Mouse (Mus musculus) liver, adult 2 months (tissue): ENCODE results near the gene Ankra2. TPM values are rescaled to one million over a fixed set of nuclear protein-coding genes. Genes with fewer than 3 reads are reported as not detected.

Experiments used
- DNase-seq: peaks from one replicate; pipeline ENCODE4 v3.0.0-alpha.2; 2011; ENCODE audit warnings: low read depth, low spot score; ENCODE audit errors: extremely low read depth
- H3K27ac ChIP-seq: fragments of 200-500 bp; replicated peaks from 2 replicates; pipeline ENCODE4 v1.5.1; 2012; ENCODE audit warnings: low read depth, mild to moderate bottlenecking, control low read depth, inconsistent platforms, low read length; ENCODE audit not compliant: insufficient read depth
- H3K27me3 ChIP-seq: fragments of 200-500 bp; 2 replicates; pipeline ENCODE4 v1.6.1; 2012; ENCODE audit warnings: mild to moderate bottlenecking, moderate library complexity, low read length, inconsistent platforms; ENCODE audit not compliant: control insufficient read depth, insufficient read depth
- H3K36me3 ChIP-seq: fragments of 200-500 bp; 2 replicates; pipeline ENCODE4 v1.6.1; 2012; ENCODE audit warnings: low read length, inconsistent platforms; ENCODE audit not compliant: control insufficient read depth, insufficient read depth
- H3K4me1 ChIP-seq: fragments of 200-500 bp; 2 replicates; pipeline ENCODE4 v1.6.1; 2011; ENCODE audit warnings: low read length; ENCODE audit not compliant: control insufficient read depth, insufficient read depth
- H3K4me3 ChIP-seq: fragments of 200-500 bp; 2 replicates; pipeline ENCODE4 v1.5.1; 2011; ENCODE audit warnings: low read depth, mild to moderate bottlenecking, control low read depth, low read length, moderate library complexity; ENCODE audit not compliant: insufficient read depth
- H3K79me2 ChIP-seq: fragments of 200-500 bp; 2 replicates; pipeline ENCODE4 v1.6.1; 2012; ENCODE audit warnings: inconsistent platforms, mild to moderate bottlenecking, low read length, moderate library complexity; ENCODE audit not compliant: control insufficient read depth, insufficient read depth
- H3K9ac ChIP-seq: fragments of 200-500 bp; 2 replicates; pipeline ENCODE4 v1.6.1; 2012; ENCODE audit warnings: low read depth, mild to moderate bottlenecking, control low read depth, inconsistent platforms, low read length
- CTCF ChIP-seq: fragments of 200-500 bp; IDR thresholded peaks from 2 replicates; pipeline ENCODE4 v1.5.1; 2011; ENCODE audit warnings: low read depth, low read length, control low read depth
- POLR2A ChIP-seq: fragments of 200-500 bp; IDR thresholded peaks from 2 replicates; pipeline ENCODE4 v1.6.1; 2011; ENCODE audit warnings: low read length, control low read depth; ENCODE audit not compliant: insufficient read depth; ENCODE audit errors: extremely low read depth
- WGBS: fragments of 180-500 bp; shearing (Covaris S2); methylation state at CpG from one replicate; pipeline ENCODE4 v1.1.7; 2018; 5-methylcytosine and 5-hydroxymethylcytosine counted together
- polyA plus RNA-seq: library from polyadenylated mRNA; depleted of rRNA; stranded (reverse); fragments of >200 nt; gene quantifications from 2 replicates; pipeline ENCODE4 v1.2.3, GENCODE M21; 2012
- total RNA-seq: library from RNA; depleted of rRNA; stranded (reverse); fragments of >200 nt; gene quantifications from 2 replicates; pipeline ENCODE4 v1.2.3, GENCODE M21; 2014

The Ankra2 gene
- total and polyA plus RNA-seq, 2 experiments: 6.4 to 12.8 TPM

GRCm38 (mm10) chr13:98277501-98277900, 14.6 kb downstream of the Ankra2 start:
- TF ChIP-seq CTCF: no peak
- TF ChIP-seq POLR2A: no peak
- no peak overlapping the region for H3K9ac ChIP-seq
- no peaks in the 10 kb centered on the region for H3K4me1 ChIP-seq
- H3K36me3 ChIP-seq: peaks cover 15% of the 10 kb centered on the region
- H3K79me2 ChIP-seq: no peaks in the 10 kb centered on the region
- no peak overlapping the region for H3K27ac ChIP-seq
- no peaks in the 10 kb centered on the region for H3K27me3 ChIP-seq
- H3K4me3 ChIP-seq: no peak overlapping the region
- DNase-seq: no peak
- 78% methylated on average over 2 of the region's 2 CpGs for WGBS

- no peaks in the 10 kb centered on the region for H3K4me1 ChIP-seq
- TF ChIP-seq CTCF (no peak), POLR2A (no peak)
- H3K4me3 ChIP-seq: no peak within 1 kb of the TSS
- no peak for DNase-seq
- no peaks in the 10 kb centered on the region for H3K79me2 ChIP-seq
- 91% methylated on average over 5 of the region's 5 CpGs for WGBS
- no peak within 1 kb of the TSS for H3K27ac ChIP-seq
- no peak within 1 kb of the TSS for H3K9ac ChIP-seq
- no peaks in the 10 kb centered on the region for H3K27me3 ChIP-seq
- H3K36me3 ChIP-seq: no peaks in the 10 kb centered on the region; the same call in none of the 2 replicates
Measured at GRCm38 (mm10) chr13:98279686-98280085, 16.8 kb downstream of the Ankra2 start, which contains the start of gene Gm21976. Gene Gm21976 (plus strand): TSS chr13:98279887.

GRCm38 (mm10) chr13:98280990-98281650, 18.2 kb downstream of the Ankra2 start:
- DNase-seq: no peak
- WGBS: 80% methylated on average over 12 of the region's 12 CpGs
- TF ChIP-seq POLR2A: no peak
- TF ChIP-seq CTCF: no peak
- Histone ChIP-seq H3K9ac (no peak overlapping the region), H3K4me1 (no peaks in the 10 kb centered on the region), H3K27me3 (no peaks in the 10 kb centered on the region), H3K4me3 (no peak overlapping the region), H3K79me2 (no peaks in the 10 kb centered on the region), H3K36me3 (no peaks in the 10 kb centered on the region), H3K27ac (no peak overlapping the region)

- H3K36me3 ChIP-seq: no peaks in the 10 kb centered on the region
- H3K4me3 ChIP-seq: no peak overlapping the region
- TF ChIP-seq CTCF: no peak
- no peak for TF ChIP-seq POLR2A
- H3K27ac ChIP-seq: no peak overlapping the region
- 0 out of 2 replicates have a peak, but pooled peaks cover 3% of the 10 kb centered on the region for H3K27me3 ChIP-seq
- 34% methylated on average over 2 of the region's 2 CpGs for WGBS
- H3K4me1 ChIP-seq: no peaks in the 10 kb centered on the region
- H3K79me2 ChIP-seq: no peaks in the 10 kb centered on the region
- H3K9ac ChIP-seq: no peak overlapping the region
- DNase-seq: no peak
Measured at GRCm38 (mm10) chr13:98290719-98291118, 27.8 kb downstream of the Ankra2 start.

GRCm38 (mm10) chr13:98291712-98292111, 28.8 kb downstream of the Ankra2 start:
- H3K4me3 ChIP-seq: no peak overlapping the region
- DNase-seq: no peak
- no peaks in the 10 kb centered on the region for H3K36me3 ChIP-seq
- no peak for TF ChIP-seq POLR2A
- no peak for TF ChIP-seq CTCF
- H3K27me3 ChIP-seq: 0 out of 2 replicates have a peak, but pooled peaks cover 3% of the 10 kb centered on the region
- no peak overlapping the region for H3K27ac ChIP-seq
- 85% methylated on average over 8 of the region's 8 CpGs for WGBS
- H3K9ac ChIP-seq: no peak overlapping the region
- no peaks in the 10 kb centered on the region for H3K79me2 ChIP-seq
- no peaks in the 10 kb centered on the region for H3K4me1 ChIP-seq

- WGBS: 54% methylated on average over 5 of the region's 5 CpGs
- Histone ChIP-seq H3K79me2 (no peaks in the 10 kb centered on the region), H3K36me3 (no peaks in the 10 kb centered on the region), H3K9ac (no peak overlapping the region), H3K4me3 (no peak overlapping the region), H3K27me3 (0 out of 2 replicates have a peak, but pooled peaks cover 3% of the 10 kb centered on the region), H3K4me1 (no peaks in the 10 kb centered on the region), H3K27ac (no peak overlapping the region)
- TF ChIP-seq POLR2A (no peak), CTCF (no peak)
- DNase-seq: no peak
Measured at GRCm38 (mm10) chr13:98296072-98296471, 33.2 kb downstream of the Ankra2 start.
